Mouse (Mus musculus) spleen, embryonic (tissue): ENCODE data around the gene Abhd2.

Experiments
- CTCF ChIA-PET: fragments of 350-600 bp; sonication (Branson Sonifier 250); formaldehyde crosslinking; loops from one replicate; lab custom pipeline; 2022; lab: Charles Lee

The Abhd2 gene

GRCm38 (mm10) chr7:79288422-79288821, 15.4 kb downstream of the Abhd2 start:
- CTCF ChIA-PET = no interaction called here

GRCm38 (mm10) chr7:79293605-79294232, 20.7 kb downstream of the Abhd2 start:
- CTCF ChIA-PET = no interaction called here

- CTCF ChIA-PET = no interaction called here
These were observed 21.5 kb downstream of the Abhd2 start for GRCm38 (mm10) chr7:79294449-79294980.

GRCm38 (mm10) chr7:79295196-79295826, 22.3 kb downstream of the Abhd2 start:
- CTCF ChIA-PET = no interaction called here

- CTCF ChIA-PET = no interaction called here
These were observed 25.7 kb downstream of the Abhd2 start for GRCm38 (mm10) chr7:79298681-79299080.

- CTCF ChIA-PET = interaction anchor here (0.9 kb wide), 1 partner anchor 1493 kb away, joined by 3 read pairs; no protein-coding TSS in a partner anchor
These were observed 26.5 kb downstream of the Abhd2 start for GRCm38 (mm10) chr7:79299548-79299947.

DNA sequence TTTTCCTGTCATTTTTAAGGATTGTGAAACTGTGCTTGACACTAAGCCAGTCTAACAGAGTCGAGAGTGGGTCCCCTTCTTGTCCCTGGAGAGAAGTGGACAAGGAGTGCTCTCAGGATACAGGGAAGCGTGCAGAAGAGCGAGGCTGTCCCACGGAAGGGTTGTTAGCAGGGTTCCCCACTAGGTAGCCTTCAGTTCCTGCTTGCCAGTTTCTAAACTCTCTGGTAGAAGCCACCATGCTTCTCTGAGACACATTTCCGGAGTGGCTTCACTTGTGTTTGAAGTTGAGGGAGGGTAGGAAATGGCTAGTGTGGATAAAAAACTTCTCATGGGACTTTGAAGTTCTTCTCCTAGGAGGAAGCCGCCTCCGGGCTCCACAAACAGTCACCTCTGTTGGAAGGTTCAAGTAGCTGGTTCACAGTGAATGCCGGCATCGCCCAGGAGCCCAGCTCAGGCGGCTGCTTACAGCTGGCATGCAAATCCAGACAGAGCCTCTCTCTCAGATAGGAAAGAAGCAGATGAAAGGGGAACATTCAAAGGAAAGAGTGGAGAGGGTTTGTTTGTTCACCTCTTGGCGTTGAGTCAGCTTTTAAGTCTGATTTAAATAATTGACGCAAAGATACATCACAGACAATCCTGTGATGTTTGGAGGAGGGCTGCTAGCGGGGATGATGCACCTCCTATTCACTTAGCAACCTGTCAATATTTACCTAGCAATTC, 27.6 kb downstream of the Abhd2 start:
- CTCF ChIA-PET = no interaction called here

DNA sequence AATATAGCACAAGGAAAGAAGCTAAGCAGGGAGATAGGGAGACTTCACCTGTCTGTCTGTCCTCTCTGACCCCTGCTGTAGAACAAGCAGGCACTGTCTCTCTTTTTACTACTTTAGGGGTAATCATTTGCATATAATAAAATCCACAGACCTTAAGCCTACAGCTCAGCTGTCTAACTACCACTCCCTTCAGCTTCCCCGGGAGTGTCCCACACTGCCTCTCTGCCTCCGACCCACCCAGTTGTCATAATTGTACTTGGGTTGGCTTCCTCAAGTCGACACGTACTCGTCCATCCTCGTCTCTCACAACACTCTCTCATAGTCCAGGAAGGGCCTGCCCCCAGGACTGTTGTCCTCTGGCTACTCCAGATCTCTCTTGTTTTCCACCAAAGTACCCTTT, 29.1 kb downstream of the Abhd2 start:
- CTCF ChIA-PET = no interaction called here

- CTCF ChIA-PET = no interaction called here
These were observed 29.6 kb downstream of the Abhd2 start for GRCm38 (mm10) chr7:79302586-79302985.

DNA sequence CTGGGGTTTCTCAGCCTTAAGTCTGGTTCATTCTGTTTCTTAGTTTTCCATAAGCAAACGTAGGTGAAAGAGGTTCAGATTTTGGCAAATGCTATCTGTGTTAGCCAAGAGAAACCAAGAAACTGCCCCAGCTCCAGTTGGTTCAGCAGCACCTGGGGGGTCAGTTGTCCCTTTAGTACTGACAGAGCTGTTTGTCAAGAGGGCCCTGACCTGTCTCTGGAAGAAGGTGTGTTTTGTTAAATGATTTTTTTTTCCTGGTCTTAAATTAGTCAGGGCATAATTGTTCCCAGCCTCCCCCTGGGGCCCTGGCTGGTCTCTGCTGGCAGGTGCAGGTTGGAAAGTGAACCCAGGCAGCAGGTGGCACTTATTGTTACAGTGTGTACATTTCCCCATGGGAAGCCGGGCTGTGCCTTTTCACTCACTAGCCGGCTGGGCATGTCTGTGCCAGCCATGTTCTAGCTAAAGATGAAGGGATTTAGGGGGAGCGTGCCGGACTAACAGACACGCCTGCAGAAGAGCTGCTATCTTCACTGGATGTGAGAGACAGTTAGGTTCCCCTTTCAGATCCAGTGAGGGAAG, 30.3 kb downstream of the Abhd2 start:
- CTCF ChIA-PET = no interaction called here

GRCm38 (mm10) chr7:79308455-79309030, 35.5 kb downstream of the Abhd2 start:
- CTCF ChIA-PET = no interaction called here

DNA sequence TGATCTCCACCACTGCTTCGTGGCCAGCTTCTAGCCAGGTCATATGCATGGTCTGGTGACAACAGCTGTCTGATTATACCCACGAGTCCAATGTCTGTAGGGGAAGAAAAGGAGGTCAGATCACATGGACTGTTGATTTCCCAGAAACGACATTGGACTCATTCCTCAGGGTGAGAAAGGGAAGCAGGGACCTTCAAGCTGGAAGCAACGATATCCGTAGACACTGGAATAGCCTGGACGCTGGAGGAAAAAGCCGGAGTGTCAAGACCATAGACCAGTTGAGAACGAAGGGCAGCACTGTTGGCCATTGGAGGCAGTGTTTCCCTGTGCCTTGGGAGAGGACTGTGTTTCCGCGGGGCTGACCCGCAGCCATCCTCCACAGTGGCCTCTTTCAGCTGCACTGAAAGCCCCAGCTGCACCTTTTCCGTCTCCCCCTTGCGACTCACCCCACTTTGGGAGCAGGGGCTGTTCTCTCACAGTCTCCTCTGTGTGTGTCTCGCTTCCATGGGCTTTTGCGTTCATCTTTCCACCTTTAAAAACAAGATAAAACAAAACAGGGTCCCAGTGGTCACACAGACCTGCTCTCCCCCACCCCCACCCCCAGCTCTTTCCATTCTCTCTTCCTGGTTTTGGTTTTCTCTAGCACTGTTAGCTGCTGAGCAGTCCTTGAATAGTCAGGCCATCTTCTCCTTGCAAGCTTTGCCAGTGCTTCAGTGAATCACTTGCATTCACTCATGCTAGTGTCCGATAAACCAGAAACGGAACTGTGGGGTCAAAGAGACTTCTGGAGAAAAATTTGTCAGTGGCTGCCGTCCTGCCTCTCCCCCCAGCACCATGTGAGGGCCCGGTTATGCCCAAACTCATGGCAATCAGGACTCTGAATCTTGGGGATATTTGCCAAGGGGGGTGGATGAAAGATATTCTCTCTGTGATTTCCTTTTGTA, 36.5 kb downstream of the Abhd2 start:
- CTCF ChIA-PET = no interaction called here

GRCm38 (mm10) chr7:79310191-79310555, 37.2 kb downstream of the Abhd2 start:
- CTCF ChIA-PET = no interaction called here

DNA sequence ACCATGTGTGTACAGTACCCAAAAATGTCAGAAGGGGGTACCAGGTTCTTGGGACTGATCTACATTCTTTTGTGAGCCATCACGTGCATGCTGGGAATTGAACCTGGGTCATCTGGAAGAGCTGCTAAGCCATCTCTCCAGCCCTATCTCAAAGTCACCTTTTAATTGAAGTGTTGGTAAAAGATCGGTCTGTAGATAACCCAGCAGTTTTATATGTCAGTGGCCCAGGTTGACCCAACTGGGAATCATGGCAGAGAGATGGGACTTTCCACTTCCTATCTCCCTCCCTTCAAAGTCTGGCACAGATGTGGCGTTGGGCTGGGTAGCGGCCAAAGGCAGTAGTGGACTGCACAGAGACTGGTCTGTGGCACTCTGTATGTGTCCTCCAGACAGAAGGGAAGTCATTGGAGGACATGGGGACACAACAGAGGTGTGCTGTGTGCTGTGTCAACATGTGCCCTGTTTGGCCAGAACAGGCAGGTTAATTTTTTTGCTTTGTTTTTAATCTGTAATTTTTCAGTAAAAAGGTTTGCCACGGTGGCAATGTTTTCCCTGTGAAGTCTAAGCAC, 38.5 kb downstream of the Abhd2 start:
- CTCF ChIA-PET = no interaction called here

DNA sequence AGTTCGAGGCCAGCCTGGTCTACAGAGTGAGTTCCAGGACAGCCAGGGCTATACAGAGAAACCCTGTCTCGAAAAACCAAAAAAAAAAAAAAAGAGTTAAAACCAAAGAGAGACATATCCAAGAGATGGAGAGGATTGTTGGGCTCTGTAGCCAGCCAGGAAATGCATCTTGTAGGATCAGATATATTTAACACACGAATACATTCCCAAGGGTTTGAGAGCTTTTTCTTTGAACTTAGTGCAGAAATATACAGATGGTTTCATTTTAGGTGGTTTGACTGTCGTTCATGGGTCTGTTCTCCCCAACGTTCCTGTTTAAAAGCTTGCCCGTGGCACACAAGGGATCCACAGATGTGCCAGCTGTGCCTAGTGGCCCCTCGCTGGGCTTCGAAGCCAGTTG, 39.2 kb downstream of the Abhd2 start:
- CTCF ChIA-PET = interaction anchor here (0.6 kb wide), 1 partner anchor 26 kb away, joined by 10 read pairs; no protein-coding TSS in a partner anchor

GRCm38 (mm10) chr7:79313519-79314059, 40.6 kb downstream of the Abhd2 start:
- CTCF ChIA-PET = no interaction called here

DNA sequence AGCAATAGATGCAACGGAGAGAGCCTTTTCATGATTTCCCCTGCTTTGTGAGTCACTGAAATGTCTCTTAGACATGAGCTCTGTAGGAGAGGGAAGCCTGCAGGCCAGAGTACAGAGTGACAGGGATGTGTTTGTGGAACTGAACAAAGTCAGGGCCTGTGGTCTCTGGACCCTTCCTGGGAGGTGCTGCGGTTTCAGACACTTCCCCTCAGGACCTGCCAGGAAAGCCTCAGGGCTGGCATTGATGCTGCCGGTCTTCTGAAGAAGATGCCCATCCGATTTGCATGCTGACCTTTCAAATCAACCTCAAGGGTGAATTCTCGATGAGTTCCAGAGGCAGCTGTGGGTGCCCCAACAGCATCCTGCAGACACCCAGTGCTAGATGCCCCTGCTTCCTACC, 41.5 kb downstream of the Abhd2 start:
- CTCF ChIA-PET = no interaction called here

DNA sequence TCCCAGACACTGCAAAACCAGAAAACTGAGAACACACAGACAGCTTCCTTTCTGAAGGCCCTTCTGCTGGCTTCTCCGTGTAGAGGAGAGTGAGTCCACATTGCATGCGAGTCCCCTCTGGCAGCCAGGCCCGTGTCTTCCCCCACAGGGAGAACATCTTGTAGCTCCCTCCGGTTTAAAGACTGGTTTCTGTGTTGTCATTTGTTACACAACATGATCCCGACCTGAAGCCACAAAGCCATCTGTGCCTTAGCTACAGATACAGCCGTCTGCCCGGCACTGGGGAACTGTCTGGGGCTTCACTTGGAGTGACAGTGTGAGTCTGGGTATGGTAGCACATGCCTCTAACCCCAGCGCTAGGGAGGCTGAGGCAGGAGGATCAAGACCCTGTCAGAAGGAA, 42.1 kb downstream of the Abhd2 start:
- CTCF ChIA-PET = no interaction called here

- CTCF ChIA-PET = no interaction called here
These were observed 43.2 kb downstream of the Abhd2 start for GRCm38 (mm10) chr7:79316069-79316695.

GRCm38 (mm10) chr7:79317576-79317975, 44.6 kb downstream of the Abhd2 start:
- CTCF ChIA-PET = no interaction called here
